Mouse (Mus musculus): ENCODE results near the gene Trpt1. TPM values are rescaled to one million over a fixed set of nuclear protein-coding genes. Genes with fewer than 3 reads are reported as not detected.
"Not testable (repeated sequence)": the region's sequence is repeated elsewhere in the genome, so short reads cannot be mapped to it uniquely, and the experiment has no call there.

Trpt1 gene
- polyA plus RNA-seq, 1 experiment from 2014 or later, result 11.0 TPM

- TF ChIP-seq EP300 (IDR thresholded peaks at IDR 0.05) (no peak), CTCF (IDR thresholded peaks at IDR 0.05) (no peak)
- no peak overlapping the region for H3K4me2 ChIP-seq (replicated peaks; ENCODE audit: low read depth, low read length)
- H3K9ac ChIP-seq (replicated peaks; ENCODE audit: low read depth), result no peak overlapping the region
- WGBS, result 74% methylated on average over 8 of the region's 8 CpGs
- no peak overlapping the region for H3K4me3 ChIP-seq (ENCODE audit: low read depth, low read length)
- H3K4me1 ChIP-seq (ENCODE audit: insufficient read depth, low read depth, low read length), result peaks cover 8% of the 10 kb centered on the region; the same call in 1 of the 2 replicates
- no peaks in the 10 kb centered on the region for H3K36me3 ChIP-seq (ENCODE audit: insufficient read depth, low read length)
- H3K9me3 ChIP-seq (ENCODE audit: low read length), result no peaks in the 10 kb centered on the region
- ATAC-seq (no peak), DNase-seq (ENCODE audit: low spot score) (no peak)
- H3K27ac ChIP-seq (ENCODE audit: low read length), result no peak overlapping the region
- no peaks in the 10 kb centered on the region for H3K27me3 ChIP-seq (replicated peaks; ENCODE audit: insufficient read depth, low read length)
Observed at GRCm38 (mm10) chr19:6989251-6989650, 6.7 kb upstream of the Trpt1 start.

DNA sequence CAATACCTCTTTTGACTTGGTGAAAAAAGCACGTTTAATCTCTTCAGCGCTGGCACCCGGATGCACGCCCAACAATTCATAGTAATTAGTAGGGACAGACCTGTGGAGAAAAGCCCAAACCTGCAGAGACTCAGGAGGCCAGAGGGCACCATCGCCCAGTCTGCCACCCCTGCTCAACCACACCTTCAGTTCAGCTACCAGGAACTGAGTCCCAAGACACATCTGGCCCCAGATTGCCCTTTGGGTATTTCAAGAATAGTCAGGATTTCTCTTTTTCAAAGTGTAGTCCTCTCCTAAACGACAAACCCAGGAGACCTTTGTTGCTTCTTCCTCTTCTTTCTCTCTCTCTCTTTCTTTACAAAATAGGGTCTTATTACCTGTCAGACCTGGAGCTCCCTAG lies 5.2 kb upstream of the Trpt1 start:
- Histone ChIP-seq H3K4me2 (replicated peaks; ENCODE audit: low read depth, low read length) (no peak overlapping the region), H3K27me3 (replicated peaks; ENCODE audit: insufficient read depth, low read length) (no peaks in the 10 kb centered on the region), H3K4me1 (ENCODE audit: insufficient read depth, low read depth, low read length) (peaks cover 17% of the 10 kb centered on the region; the same call in 1 of the 2 replicates), H3K9ac (replicated peaks; ENCODE audit: low read depth) (no peak overlapping the region), H3K36me3 (ENCODE audit: insufficient read depth, low read length) (no peaks in the 10 kb centered on the region), H3K27ac (ENCODE audit: low read length) (no peak overlapping the region), H3K4me3 (ENCODE audit: low read depth, low read length) (no peak overlapping the region), H3K9me3 (ENCODE audit: low read length) (no peaks in the 10 kb centered on the region)
- no peak for TF ChIP-seq EP300 (IDR thresholded peaks at IDR 0.05)
- TF ChIP-seq CTCF (IDR thresholded peaks at IDR 0.05), result no peak
- no peak for DNase-seq (ENCODE audit: low spot score)
- 89% methylated on average over 6 of the region's 6 CpGs for WGBS
- ATAC-seq, result no peak

- not testable (repeated sequence) for H3K4me2 ChIP-seq (replicated peaks; ENCODE audit: low read depth, low read length); H3K9me3 ChIP-seq (ENCODE audit: low read length); H3K27me3 ChIP-seq (replicated peaks; ENCODE audit: insufficient read depth, low read length); ATAC-seq; H3K36me3 ChIP-seq (ENCODE audit: insufficient read depth, low read length); DNase-seq (ENCODE audit: low spot score); H3K4me3 ChIP-seq (ENCODE audit: low read depth, low read length); H3K9ac ChIP-seq (replicated peaks; ENCODE audit: low read depth); H3K27ac ChIP-seq (ENCODE audit: low read length)
- H3K4me1 ChIP-seq (ENCODE audit: insufficient read depth, low read depth, low read length), result peaks cover 17% of the 10 kb centered on the region; the same call in 1 of the 2 replicates
- 86% methylated on average over 6 of the region's 6 CpGs for WGBS
Observed at GRCm38 (mm10) chr19:6991166-6991565, 4.8 kb upstream of the Trpt1 start.

- peak within 1 kb of the TSS; percentile 72 for H3K27ac ChIP-seq (ENCODE audit: low read length)
- H3K9ac ChIP-seq (replicated peaks; ENCODE audit: low read depth), result peak within 1 kb of the TSS; percentile 50
- peak within 1 kb of the TSS; percentile 48 for H3K4me3 ChIP-seq (ENCODE audit: low read depth, low read length)
- no peak; the same call in 1 of the 2 replicates for TF ChIP-seq CTCF (IDR thresholded peaks at IDR 0.05)
- 0 out of 2 replicates have a peak, but pooled peaks have one; percentile 23 for TF ChIP-seq EP300 (IDR thresholded peaks at IDR 0.05)
- H3K4me2 ChIP-seq (replicated peaks; ENCODE audit: low read depth, low read length), result peak within 1 kb of the TSS; percentile 93
- H3K27me3 ChIP-seq (replicated peaks; ENCODE audit: insufficient read depth, low read length), result no peaks in the 10 kb centered on the region
- peak; percentile 96 for ATAC-seq
- H3K4me1 ChIP-seq (ENCODE audit: insufficient read depth, low read depth, low read length), result peaks cover 21% of the 10 kb centered on the region; the same call in 1 of the 2 replicates
- no peaks in the 10 kb centered on the region for H3K36me3 ChIP-seq (ENCODE audit: insufficient read depth, low read length)
- WGBS, result 1% methylated on average over 37 of the region's 37 CpGs
- no peaks in the 10 kb centered on the region for H3K9me3 ChIP-seq (ENCODE audit: low read length)
- peak; percentile 99 for DNase-seq (ENCODE audit: low spot score)
Observed at GRCm38 (mm10) chr19:6992011-6992858, 3.7 kb upstream of the Trpt1 start, which contains the start of gene Dnajc4. Gene Dnajc4 (minus strand): TSS chr19:6992572.

- Histone ChIP-seq H3K4me1 (ENCODE audit: insufficient read depth, low read depth, low read length) (peaks cover 21% of the 10 kb centered on the region; the same call in 1 of the 2 replicates), H3K4me2 (replicated peaks; ENCODE audit: low read depth, low read length) (peak overlapping the region; percentile 93), H3K4me3 (ENCODE audit: low read depth, low read length) (peak overlapping the region; percentile 48), H3K9me3 (ENCODE audit: low read length) (no peaks in the 10 kb centered on the region), H3K27me3 (replicated peaks; ENCODE audit: insufficient read depth, low read length) (no peaks in the 10 kb centered on the region), H3K9ac (replicated peaks; ENCODE audit: low read depth) (0 out of 2 replicates have a peak overlapping the region, but pooled peaks have one; percentile 9), H3K36me3 (ENCODE audit: insufficient read depth, low read length) (no peaks in the 10 kb centered on the region), H3K27ac (ENCODE audit: low read length) (peak overlapping the region; percentile 40; the same call in 1 of the 2 replicates)
- DNase-seq (ENCODE audit: low spot score), result no peak
- 62% methylated on average over 14 of the region's 14 CpGs for WGBS
- no peak for ATAC-seq
- no peak for TF ChIP-seq EP300 (IDR thresholded peaks at IDR 0.05)
- TF ChIP-seq CTCF (IDR thresholded peaks at IDR 0.05), result no peak; the same call in 1 of the 2 replicates
Observed at GRCm38 (mm10) chr19:6993011-6993770, 2.7 kb upstream of the Trpt1 start.

DNA sequence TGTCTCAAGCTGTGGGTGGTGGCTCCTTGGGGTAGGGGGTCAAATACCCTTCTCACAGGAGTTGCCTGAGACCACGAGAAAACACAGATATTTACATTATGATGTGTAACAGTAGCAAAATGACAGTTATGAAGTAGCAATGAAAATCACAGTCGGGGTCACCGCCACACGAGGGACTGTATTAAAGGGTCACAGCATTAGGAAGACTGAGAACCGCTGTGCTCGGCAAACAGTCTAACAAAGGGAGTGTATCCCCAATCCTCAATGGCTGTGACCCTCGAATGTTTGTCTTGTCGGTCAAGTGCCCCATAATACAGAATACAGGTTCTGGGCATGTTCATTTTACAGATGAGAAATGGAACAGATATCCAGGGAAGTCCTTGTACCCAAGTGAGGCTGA lies 1.9 kb upstream of the Trpt1 start:
- H3K9me3 ChIP-seq (ENCODE audit: low read length), result no peaks in the 10 kb centered on the region
- no peak overlapping the region for H3K4me3 ChIP-seq (ENCODE audit: low read depth, low read length)
- ATAC-seq (no peak), DNase-seq (ENCODE audit: low spot score) (no peak)
- peaks cover 21% of the 10 kb centered on the region; the same call in 1 of the 2 replicates for H3K4me1 ChIP-seq (ENCODE audit: insufficient read depth, low read depth, low read length)
- H3K4me2 ChIP-seq (replicated peaks; ENCODE audit: low read depth, low read length), result no peak overlapping the region
- WGBS, result 71% methylated on average over 8 of the region's 8 CpGs
- no peaks in the 10 kb centered on the region for H3K36me3 ChIP-seq (ENCODE audit: insufficient read depth, low read length)
- TF ChIP-seq CTCF (IDR thresholded peaks at IDR 0.05), result no peak
- no peak overlapping the region for H3K27ac ChIP-seq (ENCODE audit: low read length)
- no peaks in the 10 kb centered on the region for H3K27me3 ChIP-seq (replicated peaks; ENCODE audit: insufficient read depth, low read length)
- H3K9ac ChIP-seq (replicated peaks; ENCODE audit: low read depth), result no peak overlapping the region

Measured in lung, postnatal 0 days (tissue).